Mouse (Mus musculus) kidney, postnatal 0 days (tissue): ENCODE data around the gene Traf4. TPM values are rescaled to one million over a fixed set of nuclear protein-coding genes. Genes with fewer than 3 reads are reported as not detected.

Source experiments
- ATAC-seq: fragments of 200-750 bp; cut with Nextera tagmentation; replicated peaks from 2 replicates; pipeline ENCODE4 v1.8.0; 2017; ENCODE audit warnings: low read depth, moderate number of reproducible peaks, moderate TSS enrichment, moderate library complexity; ENCODE audit not compliant: low FRiP score
- DNase-seq: peaks from one replicate; pipeline ENCODE4 v3.0.0-alpha.2; 2016; ENCODE audit warnings: low spot score
- H3K27ac ChIP-seq: fragments of 300-500 bp; sonication (generic); 2 replicates; pipeline ENCODE4 v1.5.1; 2014; ENCODE audit warnings: mild to moderate bottlenecking
- H3K27me3 ChIP-seq: fragments of 300-500 bp; sonication (generic); 2 replicates; pipeline ENCODE4 v1.6.1; 2014; ENCODE audit warnings: low read length, mixed read lengths; ENCODE audit not compliant: insufficient read depth
- H3K36me3 ChIP-seq: fragments of 300-500 bp; sonication (generic); 2 replicates; pipeline ENCODE4 v1.6.1; 2014; ENCODE audit warnings: low read length, mixed read lengths; ENCODE audit not compliant: insufficient read depth
- H3K4me1 ChIP-seq: fragments of 300-500 bp; sonication (generic); replicated peaks from 2 replicates; pipeline ENCODE4 v1.6.1; 2014; ENCODE audit warnings: antibody characterized with exemption, low read length, mixed read lengths; ENCODE audit not compliant: insufficient read depth
- H3K4me2 ChIP-seq: fragments of 300-500 bp; sonication (generic); 2 replicates; pipeline ENCODE4 v1.6.1; 2014; ENCODE audit warnings: mild to moderate bottlenecking, low read length, moderate library complexity, mixed read lengths
- H3K4me3 ChIP-seq: fragments of 300-500 bp; sonication (generic); replicated peaks from 2 replicates; pipeline ENCODE4 v1.5.1; 2014; ENCODE audit warnings: low read depth, low read length
- H3K9ac ChIP-seq: fragments of 300-500 bp; sonication (generic); 2 replicates; pipeline ENCODE4 v1.6.1; 2014; ENCODE audit warnings: low read depth, low read length
- H3K9me3 ChIP-seq: fragments of 300-500 bp; sonication (generic); replicated peaks from 2 replicates; pipeline ENCODE4 v1.6.1; 2016; ENCODE audit warnings: low read length, inconsistent platforms, mixed read lengths
- CTCF ChIP-seq: IDR thresholded peaks from 2 replicates; pipeline ENCODE4 v1.5.1; 2016; ENCODE audit warnings: antibody characterized with exemption, low read depth, mild to moderate bottlenecking, moderate library complexity
- WGBS: fragments of 180-500 bp; shearing (Covaris S2); extraction: QIAGEN DNeasy Blood & Tissue Kit; methylation state at CpG from one replicate; pipeline ENCODE4 v1.1.7; 2014; 5-methylcytosine and 5-hydroxymethylcytosine counted together
- polyA plus RNA-seq: library from polyadenylated mRNA; unstranded; fragments of >200 nt; fragmentation: Nextera tagmentation; extraction: Ambion mirVana; gene quantifications from 2 replicates; pipeline ENCODE4 v1.2.1, GENCODE M21; 2015

Gene Traf4
- polyA plus RNA-seq, 1 experiment from 2014 or later, result 79.6 TPM

- no peak overlapping the region for H3K4me3 ChIP-seq
- ATAC-seq (no peak), DNase-seq (no peak)
- no peaks in the 10 kb centered on the region for H3K9me3 ChIP-seq
- TF ChIP-seq CTCF, result no peak
- 63% methylated on average over 4 of the region's 4 CpGs for WGBS
- 0 out of 2 replicates have a peak overlapping the region, but pooled peaks have one; percentile 50 for H3K27ac ChIP-seq
- no peak overlapping the region for H3K9ac ChIP-seq
- H3K4me2 ChIP-seq, result no peak overlapping the region
- H3K4me1 ChIP-seq, result peaks cover 7% of the 10 kb centered on the region; the same call in 1 of the 2 replicates
- no peaks in the 10 kb centered on the region for H3K36me3 ChIP-seq
- H3K27me3 ChIP-seq, result no peaks in the 10 kb centered on the region
Observed at GRCm38 (mm10) chr11:78126739-78127138, 38.6 kb downstream of the Traf4 start.

- Histone ChIP-seq H3K9ac (no peak overlapping the region), H3K27me3 (no peaks in the 10 kb centered on the region), H3K36me3 (no peaks in the 10 kb centered on the region), H3K4me2 (peak overlapping the region; percentile 21; the same call in 1 of the 2 replicates), H3K9me3 (no peaks in the 10 kb centered on the region), H3K4me3 (no peak overlapping the region), H3K4me1 (peaks cover 7% of the 10 kb centered on the region; the same call in 1 of the 2 replicates), H3K27ac (peak overlapping the region; percentile 64; the same call in 1 of the 2 replicates)
- ATAC-seq (no peak), DNase-seq (peak; percentile 79)
- 32% methylated on average over 6 of the region's 6 CpGs for WGBS
- TF ChIP-seq CTCF, result no peak
Observed at GRCm38 (mm10) chr11:78125691-78126090, 39.7 kb downstream of the Traf4 start.

GRCm38 (mm10) chr11:78123782-78124181 lies 41.6 kb downstream of the Traf4 start:
- H3K4me2 ChIP-seq, result no peak overlapping the region
- H3K4me3 ChIP-seq, result no peak overlapping the region
- H3K4me1 ChIP-seq, result peaks cover 10% of the 10 kb centered on the region; the same call in 1 of the 2 replicates
- H3K27ac ChIP-seq, result no peak overlapping the region
- no peaks in the 10 kb centered on the region for H3K36me3 ChIP-seq
- TF ChIP-seq CTCF, result no peak
- H3K9ac ChIP-seq, result no peak overlapping the region
- ATAC-seq (no peak), DNase-seq (no peak)
- no peaks in the 10 kb centered on the region for H3K27me3 ChIP-seq
- H3K9me3 ChIP-seq, result no peaks in the 10 kb centered on the region

- Histone ChIP-seq H3K4me2 (no peak overlapping the region), H3K9ac (no peak overlapping the region), H3K9me3 (no peaks in the 10 kb centered on the region), H3K27me3 (no peaks in the 10 kb centered on the region), H3K4me3 (no peak overlapping the region), H3K36me3 (no peaks in the 10 kb centered on the region), H3K27ac (no peak overlapping the region), H3K4me1 (peaks cover 10% of the 10 kb centered on the region; the same call in 1 of the 2 replicates)
- 88% methylated on average over 4 of the region's 4 CpGs for WGBS
- DNase-seq (peak; percentile 11), ATAC-seq (no peak)
- TF ChIP-seq CTCF, result no peak
Observed at GRCm38 (mm10) chr11:78122815-78123214, 42.6 kb downstream of the Traf4 start.

- no peak for ATAC-seq
- Histone ChIP-seq H3K36me3 (no peaks in the 10 kb centered on the region), H3K4me3 (no peak overlapping the region), H3K27ac (no peak overlapping the region), H3K4me2 (no peak overlapping the region), H3K27me3 (no peaks in the 10 kb centered on the region), H3K9me3 (no peaks in the 10 kb centered on the region), H3K4me1 (peaks cover 9% of the 10 kb centered on the region; the same call in 1 of the 2 replicates), H3K9ac (no peak overlapping the region)
- DNase-seq, result peak; percentile 47
- WGBS, result 30% methylated on average over 5 of the region's 5 CpGs
- TF ChIP-seq CTCF, result no peak
Observed at GRCm38 (mm10) chr11:78121176-78121575, 44.2 kb downstream of the Traf4 start.

- Histone ChIP-seq H3K9me3 (no peaks in the 10 kb centered on the region), H3K9ac (no peak overlapping the region), H3K4me2 (no peak overlapping the region), H3K4me3 (no peak overlapping the region), H3K27me3 (no peaks in the 10 kb centered on the region), H3K27ac (no peak overlapping the region), H3K4me1 (peaks cover 9% of the 10 kb centered on the region; the same call in 1 of the 2 replicates), H3K36me3 (no peaks in the 10 kb centered on the region)
- 63% methylated on average over 8 of the region's 8 CpGs for WGBS
- ATAC-seq, result no peak
- no peak for DNase-seq
- no peak for TF ChIP-seq CTCF
Observed at GRCm38 (mm10) chr11:78119898-78120297, 45.5 kb downstream of the Traf4 start.

GRCm38 (mm10) chr11:78118467-78118866 lies 46.9 kb downstream of the Traf4 start:
- no peak for ATAC-seq
- Histone ChIP-seq H3K36me3 (no peaks in the 10 kb centered on the region), H3K27ac (no peak overlapping the region), H3K4me1 (peaks cover 9% of the 10 kb centered on the region; the same call in 1 of the 2 replicates), H3K27me3 (no peaks in the 10 kb centered on the region), H3K4me3 (no peak overlapping the region), H3K4me2 (no peak overlapping the region), H3K9me3 (no peaks in the 10 kb centered on the region), H3K9ac (no peak overlapping the region)
- DNase-seq, result no peak
- TF ChIP-seq CTCF, result no peak
